Mouse (Mus musculus): ENCODE data around the gene Pepd. TPM values are rescaled to one million over a fixed set of nuclear protein-coding genes. Genes with fewer than 3 reads are reported as not detected.

Gene Pepd
- polyA plus RNA-seq, 1 experiment from 2014 or later, result 150 TPM

GRCm38 (mm10) chr7:35006661-35007060 is 94.5 kb downstream of the Pepd start:
- no peak overlapping the region for H3K9ac ChIP-seq (ENCODE audit: low read depth, low read length)
- H3K27ac ChIP-seq, result no peak overlapping the region
- no peaks in the 10 kb centered on the region for H3K27me3 ChIP-seq (ENCODE audit: insufficient read depth, low read length)
- H3K4me2 ChIP-seq (ENCODE audit: low read length), result no peak overlapping the region
- no peak overlapping the region for H3K4me3 ChIP-seq (replicated peaks; ENCODE audit: low read depth, low read length)
- DNase-seq (ENCODE audit: low spot score) (no peak), ATAC-seq (replicated peaks; ENCODE audit: low FRiP score, low read depth) (no peak)
- H3K9me3 ChIP-seq (replicated peaks; ENCODE audit: low read length), result no peaks in the 10 kb centered on the region
- no peak for TF ChIP-seq CTCF (IDR thresholded peaks at IDR 0.05; ENCODE audit: low read depth)
- H3K4me1 ChIP-seq (replicated peaks; ENCODE audit: insufficient read depth, low read length), result no peaks in the 10 kb centered on the region
- WGBS, result 76% methylated on average over 7 of the region's 7 CpGs
- H3K36me3 ChIP-seq (ENCODE audit: insufficient read depth, low read length), result no peaks in the 10 kb centered on the region

GRCm38 (mm10) chr7:35013228-35013627 is 101.0 kb downstream of the Pepd start:
- ATAC-seq (replicated peaks; ENCODE audit: low FRiP score, low read depth) (no peak), DNase-seq (ENCODE audit: low spot score) (no peak)
- no peak overlapping the region for H3K9ac ChIP-seq (ENCODE audit: low read depth, low read length)
- TF ChIP-seq CTCF (IDR thresholded peaks at IDR 0.05; ENCODE audit: low read depth), result no peak
- no peak overlapping the region for H3K4me2 ChIP-seq (ENCODE audit: low read length)
- no peaks in the 10 kb centered on the region for H3K9me3 ChIP-seq (replicated peaks; ENCODE audit: low read length)
- H3K4me3 ChIP-seq (replicated peaks; ENCODE audit: low read depth, low read length), result no peak overlapping the region
- H3K27ac ChIP-seq, result no peak overlapping the region
- no peaks in the 10 kb centered on the region for H3K4me1 ChIP-seq (replicated peaks; ENCODE audit: insufficient read depth, low read length)
- H3K27me3 ChIP-seq (ENCODE audit: insufficient read depth, low read length), result no peaks in the 10 kb centered on the region
- 0 out of 2 replicates have a peak, but pooled peaks cover 5% of the 10 kb centered on the region for H3K36me3 ChIP-seq (ENCODE audit: insufficient read depth, low read length)
- WGBS, result 73% methylated on average over 9 of the region's 9 CpGs

DNA sequence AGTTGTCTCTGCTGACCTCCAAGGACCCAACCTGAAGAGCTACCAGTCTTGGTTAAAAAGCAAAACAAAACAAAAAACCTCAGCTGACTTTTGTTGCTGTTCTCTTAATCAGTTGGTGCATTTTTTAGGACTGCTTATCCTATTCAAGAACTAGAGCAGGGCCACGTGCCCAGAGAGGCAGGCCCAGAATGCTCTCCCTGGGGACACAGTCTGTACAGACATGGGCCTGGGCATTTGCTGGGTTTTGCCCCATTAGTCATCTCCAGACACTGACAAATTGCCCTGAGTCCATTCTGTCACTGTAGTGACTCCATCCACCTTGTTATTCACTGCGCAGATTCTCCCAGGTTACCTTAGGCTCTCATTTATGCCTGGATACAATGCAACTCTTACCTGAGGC is 103.1 kb downstream of the Pepd start:
- Histone ChIP-seq H3K9me3 (replicated peaks; ENCODE audit: low read length) (no peaks in the 10 kb centered on the region), H3K4me2 (ENCODE audit: low read length) (no peak overlapping the region), H3K4me3 (replicated peaks; ENCODE audit: low read depth, low read length) (no peak overlapping the region), H3K36me3 (ENCODE audit: insufficient read depth, low read length) (0 out of 2 replicates have a peak, but pooled peaks cover 7% of the 10 kb centered on the region), H3K9ac (ENCODE audit: low read depth, low read length) (no peak overlapping the region), H3K4me1 (replicated peaks; ENCODE audit: insufficient read depth, low read length) (no peaks in the 10 kb centered on the region), H3K27ac (no peak overlapping the region), H3K27me3 (ENCODE audit: insufficient read depth, low read length) (no peaks in the 10 kb centered on the region)
- WGBS, result 68% methylated on average over 2 of the region's 2 CpGs
- ATAC-seq (replicated peaks; ENCODE audit: low FRiP score, low read depth) (no peak), DNase-seq (ENCODE audit: low spot score) (no peak)
- TF ChIP-seq CTCF (IDR thresholded peaks at IDR 0.05; ENCODE audit: low read depth), result no peak

GRCm38 (mm10) chr7:35021365-35021764 is 109.2 kb downstream of the Pepd start:
- TF ChIP-seq CTCF (IDR thresholded peaks at IDR 0.05; ENCODE audit: low read depth), result no peak
- H3K27me3 ChIP-seq (ENCODE audit: insufficient read depth, low read length), result no peaks in the 10 kb centered on the region
- WGBS, result 87% methylated on average over 10 of the region's 10 CpGs

DNA sequence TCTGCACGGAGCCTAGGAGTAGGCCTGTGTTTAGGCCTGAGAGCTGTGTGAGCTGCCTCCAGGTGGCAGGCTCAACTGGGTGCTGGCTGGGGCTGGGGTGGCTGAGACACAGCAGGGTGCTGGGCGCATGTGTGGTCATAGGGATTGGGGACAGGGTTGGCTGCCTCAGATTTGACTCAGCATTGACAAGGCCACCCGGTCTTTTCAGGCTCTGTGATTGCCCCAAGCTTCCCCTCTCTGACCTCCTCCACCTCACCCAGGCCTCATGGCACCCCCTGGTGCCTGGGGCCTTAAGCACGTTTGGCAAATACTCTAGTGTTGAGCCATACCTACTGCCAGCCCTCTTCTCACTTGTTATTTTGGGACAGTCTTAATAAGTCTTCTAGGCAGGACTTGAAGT is 111.1 kb downstream of the Pepd start:
- Histone ChIP-seq H3K4me1 (replicated peaks; ENCODE audit: insufficient read depth, low read length) (no peaks in the 10 kb centered on the region), H3K27me3 (ENCODE audit: insufficient read depth, low read length) (no peaks in the 10 kb centered on the region), H3K36me3 (ENCODE audit: insufficient read depth, low read length) (peaks cover 11% of the 10 kb centered on the region; the same call in 1 of the 2 replicates), H3K4me2 (ENCODE audit: low read length) (no peak overlapping the region), H3K27ac (no peak overlapping the region), H3K4me3 (replicated peaks; ENCODE audit: low read depth, low read length) (no peak overlapping the region), H3K9me3 (replicated peaks; ENCODE audit: low read length) (no peaks in the 10 kb centered on the region), H3K9ac (ENCODE audit: low read depth, low read length) (no peak overlapping the region)
- 0 out of 2 replicates have a peak, but pooled peaks have one; percentile 18 for TF ChIP-seq CTCF (IDR thresholded peaks at IDR 0.05; ENCODE audit: low read depth)
- DNase-seq (ENCODE audit: low spot score) (no peak), ATAC-seq (replicated peaks; ENCODE audit: low FRiP score, low read depth) (no peak)
- WGBS, result 81% methylated on average over 4 of the region's 4 CpGs

More at GRCm38 (mm10) chr7:35021365-35021764, 109.2 kb downstream of the Pepd start:
- no peak overlapping the region for H3K4me3 ChIP-seq (replicated peaks; ENCODE audit: low read depth, low read length)
- H3K4me2 ChIP-seq (ENCODE audit: low read length), result no peak overlapping the region
- H3K27ac ChIP-seq, result no peak overlapping the region
- H3K9me3 ChIP-seq (replicated peaks; ENCODE audit: low read length), result no peaks in the 10 kb centered on the region
- H3K4me1 ChIP-seq (replicated peaks; ENCODE audit: insufficient read depth, low read length), result no peaks in the 10 kb centered on the region
- ATAC-seq (replicated peaks; ENCODE audit: low FRiP score, low read depth), result no peak
- no peak overlapping the region for H3K9ac ChIP-seq (ENCODE audit: low read depth, low read length)
- peaks cover 11% of the 10 kb centered on the region; the same call in 1 of the 2 replicates for H3K36me3 ChIP-seq (ENCODE audit: insufficient read depth, low read length)
- no peak for DNase-seq (ENCODE audit: low spot score)

- Histone ChIP-seq H3K9me3 (replicated peaks; ENCODE audit: low read length) (no peaks in the 10 kb centered on the region), H3K4me3 (replicated peaks; ENCODE audit: low read depth, low read length) (no peak overlapping the region), H3K27me3 (ENCODE audit: insufficient read depth, low read length) (no peaks in the 10 kb centered on the region), H3K27ac (no peak overlapping the region), H3K4me2 (ENCODE audit: low read length) (no peak overlapping the region), H3K9ac (ENCODE audit: low read depth, low read length) (no peak overlapping the region), H3K4me1 (replicated peaks; ENCODE audit: insufficient read depth, low read length) (no peaks in the 10 kb centered on the region), H3K36me3 (ENCODE audit: insufficient read depth, low read length) (peaks cover 11% of the 10 kb centered on the region; the same call in 1 of the 2 replicates)
- TF ChIP-seq CTCF (IDR thresholded peaks at IDR 0.05; ENCODE audit: low read depth), result no peak
- ATAC-seq (replicated peaks; ENCODE audit: low FRiP score, low read depth) (no peak), DNase-seq (ENCODE audit: low spot score) (no peak)
- 62% methylated on average over 1 of the region's 1 CpGs for WGBS
Measured at GRCm38 (mm10) chr7:35024426-35024825, 112.2 kb downstream of the Pepd start.
